Mouse (Mus musculus) embryonic fibroblast, embryonic 13.5 days (primary cell): Measurements from ENCODE around the gene Kif15.
A peak's percentile ranks its signal among the peaks of the same experiment; 100 is the strongest.

Experiments used
- CTCF ChIP-seq: IDR thresholded peaks from 2 replicates; pipeline ENCODE4 v1.5.1; 2011; ENCODE audit warnings: mild to moderate bottlenecking, control low read depth, low read length, moderate library complexity, borderline replicate concordance; ENCODE audit not compliant: insufficient read depth
- POLR2A ChIP-seq: IDR thresholded peaks from 2 replicates; pipeline ENCODE4 v1.6.1; 2011; ENCODE audit warnings: low read depth, mild to moderate bottlenecking, control low read depth, low read length, moderate library complexity

GRCm38 (mm10) chr9:123020995-123021631, 70.3 kb downstream of the Kif15 start, which contains the start of gene Tmem42:
- no peak for TF ChIP-seq CTCF
- TF ChIP-seq POLR2A: peak; percentile 64
